13 mouse cellular contexts compared by ENCODE assay signal in the genomic region with DNA sequence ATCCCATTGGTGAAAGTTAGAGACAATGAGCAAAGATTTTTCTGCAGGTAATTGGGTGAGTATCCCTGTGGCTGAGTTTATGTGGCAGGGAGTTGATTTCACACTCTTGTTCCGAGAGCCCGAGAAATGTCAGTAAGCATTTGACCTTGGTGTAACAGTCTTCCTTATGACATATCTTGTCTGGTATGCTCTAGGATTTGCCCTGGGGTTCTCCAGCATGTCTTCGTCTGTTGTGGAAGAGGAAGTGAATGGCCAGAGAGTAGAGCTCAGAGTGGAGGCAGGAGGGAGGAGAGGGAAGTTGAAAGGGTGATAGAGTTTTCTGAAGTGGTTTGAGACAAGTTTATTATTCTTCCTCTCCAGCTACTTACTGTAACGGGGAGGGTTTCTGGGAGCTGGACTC.
"Had no signal": no experiment of that assay in that cellular context is flagged by ENCODE, and none has a peak within 500 bp of the region (broad histone marks: within the 10 kb centered on the region; RNA-seq: fewer than 3 reads in every experiment).

No protein-coding gene starts in this region.

- H3K9me3 ChIP-seq: limb, embryonic 12.5 days; midbrain, embryonic 12.5 days; neural tube, embryonic 12.5 days had no signal

- H3K9ac ChIP-seq: limb, embryonic 12.5 days; liver, embryonic 14.5 days; midbrain, embryonic 12.5 days; neural tube, embryonic 12.5 days had no signal

- H3K36me3 ChIP-seq: limb, embryonic 12.5 days; midbrain, embryonic 12.5 days; neural tube, embryonic 12.5 days had no signal

- H3K27ac ChIP-seq: layer of hippocampus, adult 2 months; limb, embryonic 12.5 days; liver, embryonic 14.5 days; midbrain, embryonic 12.5 days; neural tube, embryonic 12.5 days; stomach, postnatal 0 days had no signal

- H3K4me2 ChIP-seq: limb, embryonic 12.5 days; midbrain, embryonic 12.5 days; neural tube, embryonic 12.5 days had no signal

- DNase-seq: kidney, postnatal 36 days; liver; lung, adult 2 months; lung, postnatal 36 days; thymus, postnatal 4 days had no signal

- H3K27me3 ChIP-seq: limb, embryonic 12.5 days; midbrain, embryonic 12.5 days; neural tube, embryonic 12.5 days had no signal

- ATAC-seq: lung, postnatal 0 days; midbrain, embryonic 16.5 days had no signal

- H3K4me1 ChIP-seq: limb, embryonic 12.5 days; midbrain, embryonic 12.5 days; neural tube, embryonic 12.5 days had no signal

- H3K4me3 ChIP-seq: layer of hippocampus, adult 2 months; limb, embryonic 12.5 days; midbrain, embryonic 12.5 days; neural tube, embryonic 12.5 days had no signal
